Mouse (Mus musculus) adrenal gland (tissue): ENCODE data around the gene Kcnn1.

Source experiments
- intact Hi-C: fragments of 180-260 bp; cut with DNase I; formaldehyde crosslinking; loops from one replicate; pipeline ENCODE4 v1.15.1; 2025

Kcnn1 gene

DNA sequence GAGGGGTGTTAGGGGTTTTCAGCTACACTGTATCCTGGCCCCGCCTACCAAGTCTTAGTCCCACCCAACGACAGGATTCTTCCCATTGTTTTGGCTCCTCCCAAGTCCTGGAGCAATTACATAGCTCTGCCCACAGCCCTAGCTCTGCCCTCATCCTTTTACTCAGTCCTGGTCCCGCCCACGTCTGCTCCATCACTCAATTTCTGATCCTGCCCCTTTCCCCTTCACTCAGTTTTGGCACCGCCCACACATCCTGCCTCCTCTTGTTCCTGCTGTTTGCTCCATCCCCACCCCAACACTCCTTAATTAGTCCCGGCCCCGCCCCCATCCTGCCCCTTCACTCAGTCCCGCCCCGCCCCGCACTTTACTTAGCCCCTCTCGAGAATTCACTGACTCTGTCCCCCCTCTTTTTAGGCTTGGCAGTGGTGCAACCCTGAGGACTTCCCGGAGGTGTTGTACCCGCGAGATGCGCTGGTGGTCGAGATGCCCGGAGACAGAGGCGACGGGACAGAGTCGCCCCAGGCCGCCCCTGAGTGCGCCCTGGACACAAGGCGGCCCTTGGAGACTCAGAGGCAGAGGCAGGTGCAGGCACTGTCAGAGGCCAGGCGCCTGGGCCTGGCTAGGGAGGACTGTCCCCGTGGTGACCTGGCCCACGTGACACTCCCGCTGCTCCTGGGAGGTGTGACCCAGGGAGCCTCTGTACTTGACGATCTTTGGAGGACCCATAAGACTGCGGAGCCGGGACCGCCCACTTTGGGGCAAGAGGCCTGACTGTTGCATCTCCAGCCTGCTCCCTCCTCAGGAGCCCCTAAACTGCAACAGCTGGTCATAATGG lies 42.7 kb downstream of the Kcnn1 start:
- intact Hi-C loops, result loop anchor here (2.0 kb wide), 1 partner anchor 20 kb away; no protein-coding TSS in a partner anchor

DNA sequence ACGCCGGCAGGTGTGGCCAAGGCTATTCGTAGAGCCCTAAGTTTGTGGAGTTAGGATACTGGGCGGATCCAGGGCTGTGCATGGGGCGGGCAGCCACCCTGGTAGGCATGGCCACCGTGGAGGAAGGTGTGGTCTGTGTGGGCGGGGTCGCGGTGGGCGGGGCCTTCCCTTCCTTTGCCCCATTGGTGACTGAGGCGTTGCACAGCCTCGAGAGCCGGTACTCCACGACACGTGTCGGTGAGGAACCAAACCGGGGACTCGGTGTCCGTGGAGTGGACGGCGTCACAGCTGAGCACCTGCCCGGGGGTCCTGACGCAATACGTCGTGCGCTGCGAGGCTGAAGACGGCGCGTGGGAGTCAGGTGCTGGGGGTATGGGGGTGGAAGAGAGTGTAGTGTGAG lies 46.4 kb downstream of the Kcnn1 start:
- intact Hi-C loops, result no loop called here

DNA sequence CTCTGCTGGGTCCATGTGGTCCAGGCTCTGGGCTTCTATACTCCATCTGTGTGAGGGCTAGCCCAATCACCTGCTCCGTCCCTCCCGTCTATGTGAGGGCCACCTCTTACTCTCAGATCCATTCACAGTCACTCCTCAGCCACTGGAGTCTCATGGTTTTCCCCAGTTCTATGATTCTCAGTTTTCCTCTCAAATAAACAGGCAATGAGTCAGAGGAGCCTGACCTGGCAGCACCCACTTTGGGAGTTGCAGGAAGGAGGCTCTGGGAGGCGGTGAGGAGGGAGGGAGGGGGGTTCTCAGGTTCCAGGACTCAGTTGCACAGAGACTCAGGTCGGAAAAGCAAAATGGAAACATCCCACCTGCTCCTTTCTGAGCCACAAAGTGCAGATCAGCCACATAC lies 50.2 kb downstream of the Kcnn1 start:
- intact Hi-C loops, result no loop called here

DNA sequence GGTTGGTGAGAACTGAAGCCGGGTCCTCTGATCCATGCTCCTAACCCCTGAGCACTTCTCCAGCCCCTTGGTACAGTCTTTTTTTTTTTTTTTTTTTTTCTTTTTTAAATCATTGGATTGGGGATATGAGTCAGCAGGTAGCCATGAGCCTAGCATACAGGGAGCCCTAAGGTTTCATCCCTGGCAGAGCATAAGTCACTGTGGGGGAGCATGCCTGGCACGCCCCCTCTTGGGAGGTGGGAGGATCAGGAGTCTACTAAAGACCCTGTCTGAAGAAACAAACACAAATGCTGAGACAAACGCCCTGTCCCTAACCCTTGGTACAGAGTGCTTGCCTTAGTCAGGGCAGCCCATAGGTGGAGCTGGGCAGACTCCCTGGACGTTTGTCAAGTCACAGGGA lies 51.0 kb downstream of the Kcnn1 start:
- intact Hi-C loops, result no loop called here

DNA sequence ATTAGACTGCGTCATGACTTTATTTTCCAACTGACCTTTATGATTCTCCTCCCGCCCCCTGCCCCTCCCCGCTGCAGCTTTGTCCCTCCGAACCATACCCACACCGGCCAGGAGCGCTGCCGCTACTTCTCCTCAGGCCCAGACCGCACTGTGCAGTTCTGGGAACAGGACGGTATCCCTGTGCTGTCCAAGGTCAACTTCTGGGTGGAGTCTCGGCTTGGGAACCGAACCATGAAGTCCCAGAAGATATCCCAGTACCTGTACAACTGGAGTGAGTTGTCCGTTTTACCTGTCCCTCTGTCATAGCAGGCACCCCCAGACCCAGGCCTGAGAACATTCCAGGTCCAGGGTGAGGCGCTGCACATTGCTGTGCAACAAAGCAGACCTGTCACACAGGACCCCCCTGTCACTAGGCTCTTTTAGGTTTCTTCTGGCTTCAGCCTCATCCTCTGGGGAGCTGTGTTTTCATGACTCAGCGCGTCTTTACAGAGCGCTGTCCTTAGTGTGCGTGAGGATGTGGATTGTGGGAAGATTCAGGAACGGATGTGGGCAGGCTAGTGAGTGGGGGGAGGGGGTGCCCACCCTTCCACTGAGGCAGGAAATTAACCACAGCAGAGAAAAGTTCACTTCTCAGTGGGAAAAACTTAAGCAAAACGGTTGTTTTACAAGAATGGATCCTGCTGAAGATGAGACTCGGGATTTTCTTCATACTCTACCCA lies 51.9 kb downstream of the Kcnn1 start:
- intact Hi-C loops, result no loop called here

DNA sequence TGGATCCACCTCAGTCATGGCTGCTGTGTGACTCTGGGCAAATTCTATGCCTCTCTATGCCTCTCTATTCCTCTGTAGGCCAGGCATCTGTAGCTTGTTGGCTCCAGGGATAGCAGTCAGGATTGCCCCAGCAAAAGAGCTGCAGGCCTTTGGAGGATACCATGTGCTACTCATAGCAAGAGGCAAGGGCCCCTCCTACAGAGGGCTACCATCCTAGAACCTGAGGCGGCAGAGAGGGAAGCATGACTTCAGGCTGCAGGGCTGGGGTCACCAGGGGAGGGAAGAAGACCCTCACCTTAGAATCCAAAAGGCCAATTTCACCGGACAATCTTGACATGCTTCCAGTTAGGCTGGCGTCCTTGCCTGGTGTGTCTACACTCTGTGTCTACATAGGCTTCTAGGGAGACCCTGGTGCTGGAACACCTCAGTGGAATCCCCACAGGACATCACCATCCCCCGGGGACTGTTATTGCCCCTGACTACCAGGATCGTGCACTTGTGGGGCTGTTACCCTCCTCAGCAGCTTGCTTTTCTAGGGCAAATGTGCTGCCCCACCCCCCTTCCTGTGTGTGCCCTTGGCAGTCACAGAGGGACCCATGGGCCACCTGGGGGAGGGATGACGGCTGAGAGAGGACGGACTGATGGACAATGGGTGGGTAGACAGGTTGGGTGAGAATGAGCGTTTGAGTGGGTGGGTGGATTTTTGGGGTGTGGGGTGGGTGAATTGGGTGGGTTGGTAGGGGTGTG lies 53.9 kb downstream of the Kcnn1 start:
- intact Hi-C loops, result no loop called here

DNA sequence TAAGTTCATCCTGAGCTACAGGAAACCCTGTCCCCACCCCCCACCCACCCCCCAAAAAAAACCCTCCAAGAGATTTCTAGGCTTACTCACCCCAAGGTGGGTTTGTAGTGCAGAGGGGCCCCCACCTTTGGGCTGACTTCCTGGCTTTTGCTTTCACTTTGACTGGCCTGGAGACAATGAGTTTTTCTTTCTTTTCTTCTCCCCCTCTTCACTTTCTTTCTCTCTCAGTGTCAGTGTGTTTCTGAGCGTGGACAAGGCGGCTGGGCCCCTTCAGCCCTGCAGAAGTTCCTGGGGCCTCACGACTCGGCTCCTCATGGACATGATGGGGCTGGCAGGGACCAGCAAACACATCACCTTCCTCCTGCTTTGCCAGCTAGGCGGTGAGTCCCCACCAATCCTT lies 54.8 kb downstream of the Kcnn1 start, which contains the start of gene Il12rb1:
TSS of gene Il12rb1 (plus strand) at position 211 of the 400 bp plus-strand sequence.
- intact Hi-C loops, result no loop called here

DNA sequence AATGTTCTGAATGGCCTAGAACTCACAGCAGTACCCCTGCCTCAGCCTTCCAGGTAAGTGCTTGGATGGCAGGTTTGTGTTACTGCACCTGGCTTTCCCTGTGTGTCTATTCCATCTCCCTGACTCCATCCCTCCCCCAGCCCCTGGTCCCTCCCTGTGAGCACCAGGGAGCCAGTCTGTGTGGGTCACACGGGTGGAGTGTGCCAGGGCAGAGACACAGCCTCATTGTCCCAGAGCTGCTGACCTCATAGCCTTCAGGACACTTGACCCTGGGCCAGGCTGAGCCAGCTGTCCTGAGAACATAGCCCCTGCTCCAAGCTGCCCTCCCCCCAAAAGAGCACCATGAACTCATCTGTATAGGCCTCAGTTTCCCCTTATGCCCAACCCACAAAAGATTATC lies 55.8 kb downstream of the Kcnn1 start:
- intact Hi-C loops, result no loop called here

DNA sequence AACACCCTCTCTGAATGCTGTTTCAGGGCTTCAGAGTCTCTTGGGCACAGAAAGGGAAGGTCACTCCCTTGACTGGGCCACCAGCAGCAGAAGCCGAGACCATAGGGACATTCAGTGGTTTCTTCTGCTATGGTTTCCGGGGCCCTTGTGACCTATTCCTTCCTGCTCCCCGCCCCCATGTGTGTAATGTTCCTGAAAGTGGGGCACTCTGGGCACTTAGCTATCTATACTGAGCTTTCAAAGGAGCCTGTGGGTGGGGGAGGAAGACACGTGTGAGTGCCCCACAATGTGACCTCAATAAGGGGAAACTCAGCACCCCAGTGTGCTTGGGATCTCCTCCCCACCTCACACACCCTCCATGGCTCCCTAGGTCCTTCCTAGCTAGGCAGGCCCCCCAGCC lies 56.5 kb downstream of the Kcnn1 start:
- intact Hi-C loops, result no loop called here

DNA sequence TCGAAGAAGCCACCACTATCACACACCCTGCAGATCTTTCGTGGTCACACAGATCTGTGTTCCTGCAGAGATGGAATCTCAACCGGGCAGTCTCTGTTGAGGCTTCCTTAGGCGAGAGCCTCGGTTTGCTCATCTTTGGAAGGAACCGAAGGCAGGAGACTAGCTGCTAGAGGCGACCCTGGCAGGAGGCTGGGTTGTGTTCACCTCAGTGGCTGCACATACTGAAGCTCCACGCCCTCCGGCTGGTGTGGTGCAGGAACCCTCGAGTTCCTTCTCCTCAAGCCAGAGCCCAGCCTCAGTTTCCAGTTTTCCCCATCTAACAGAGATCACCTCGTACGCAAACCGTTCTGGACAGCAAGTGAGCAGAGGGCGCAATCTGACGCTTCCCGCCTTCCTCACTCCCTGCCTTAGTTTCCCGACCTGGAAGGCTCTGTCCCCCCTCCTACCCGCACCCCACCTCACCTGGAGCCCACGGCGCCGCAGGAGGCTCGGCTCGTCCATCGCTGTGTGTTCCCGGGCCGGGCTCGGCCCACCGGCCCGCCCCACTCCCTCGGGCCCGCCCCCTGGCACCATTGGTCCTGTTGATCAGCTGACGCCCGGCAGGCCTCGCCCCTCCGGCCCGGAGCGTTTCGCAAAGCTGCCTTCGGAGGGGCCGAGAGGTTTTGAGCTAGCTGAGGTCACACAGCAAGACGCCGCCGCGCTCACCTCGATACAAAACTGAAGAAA lies 58.4 kb downstream of the Kcnn1 start, which contains the start of gene Mast3:
TSS of gene Mast3 (minus strand) at position 574 of the 726 bp plus-strand sequence.
- intact Hi-C loops, result no loop called here

DNA sequence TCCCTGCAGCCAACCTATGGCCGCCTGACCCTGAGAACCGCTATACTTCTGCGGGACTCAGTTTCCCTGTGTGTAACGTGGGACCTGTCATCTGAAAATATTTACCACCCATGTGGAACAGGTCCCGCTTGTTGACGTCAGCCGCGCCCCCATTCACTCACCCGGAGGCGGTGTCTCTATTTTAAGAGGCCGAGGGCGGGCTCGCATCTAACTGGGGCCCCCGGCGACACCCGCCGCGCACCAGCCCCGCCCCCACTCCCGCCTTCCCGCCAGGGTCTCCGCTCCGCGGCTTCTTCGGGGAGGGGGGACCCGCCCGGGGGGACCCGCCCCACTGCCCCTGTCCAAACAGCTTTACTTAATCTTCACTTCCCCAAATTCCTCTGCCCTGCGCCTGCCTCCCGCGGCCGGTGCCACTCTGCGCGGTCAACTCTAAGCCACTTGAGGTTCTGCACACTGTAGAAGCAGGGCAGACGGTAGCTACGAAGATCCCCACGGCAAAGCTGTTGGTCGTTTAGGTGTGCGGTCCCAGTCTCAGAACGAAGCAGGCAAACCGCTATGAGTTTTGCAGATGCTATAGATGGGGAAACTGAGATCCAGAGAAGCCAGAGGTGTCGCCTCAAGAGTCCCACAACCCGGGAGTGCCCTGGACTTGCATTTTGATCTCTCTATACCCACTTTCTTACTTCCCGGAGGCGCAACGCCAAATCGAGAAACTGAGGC lies 59.1 kb downstream of the Kcnn1 start:
- intact Hi-C loops, result no loop called here

DNA sequence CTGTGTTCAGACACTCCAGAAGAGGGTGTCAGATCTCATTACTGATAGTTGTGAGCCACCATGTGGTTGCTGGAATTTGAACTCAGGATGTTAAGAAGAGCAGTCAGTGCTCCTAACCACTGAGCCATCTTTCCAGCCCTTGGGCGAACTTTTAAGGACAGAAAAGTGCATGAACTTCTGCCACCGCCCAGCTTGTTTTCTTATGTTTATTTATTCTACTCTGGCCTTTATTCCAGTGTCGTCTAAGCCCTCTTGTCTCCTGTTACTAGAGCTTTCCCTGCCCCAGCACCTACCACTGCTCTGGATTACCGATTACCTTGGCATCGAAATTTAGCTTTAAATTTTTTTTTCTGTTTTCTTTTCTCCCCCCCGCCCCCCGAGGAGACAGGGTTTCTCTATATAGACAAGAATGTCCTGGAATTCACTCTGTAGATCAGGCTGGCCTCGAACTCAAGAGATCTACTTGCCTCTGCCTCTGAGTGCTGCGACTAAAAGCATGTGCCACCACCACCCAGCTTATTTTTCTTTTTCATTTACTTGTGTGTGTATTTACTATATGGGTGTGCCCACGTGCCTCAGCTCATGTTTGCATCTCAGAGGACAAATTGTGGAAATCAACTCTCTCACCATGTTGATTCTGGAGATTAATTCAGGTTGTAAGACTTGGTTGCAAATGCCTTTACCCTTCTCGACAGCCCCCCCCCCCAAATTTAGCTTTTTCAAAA lies 60.1 kb downstream of the Kcnn1 start:
- intact Hi-C loops, result no loop called here

DNA sequence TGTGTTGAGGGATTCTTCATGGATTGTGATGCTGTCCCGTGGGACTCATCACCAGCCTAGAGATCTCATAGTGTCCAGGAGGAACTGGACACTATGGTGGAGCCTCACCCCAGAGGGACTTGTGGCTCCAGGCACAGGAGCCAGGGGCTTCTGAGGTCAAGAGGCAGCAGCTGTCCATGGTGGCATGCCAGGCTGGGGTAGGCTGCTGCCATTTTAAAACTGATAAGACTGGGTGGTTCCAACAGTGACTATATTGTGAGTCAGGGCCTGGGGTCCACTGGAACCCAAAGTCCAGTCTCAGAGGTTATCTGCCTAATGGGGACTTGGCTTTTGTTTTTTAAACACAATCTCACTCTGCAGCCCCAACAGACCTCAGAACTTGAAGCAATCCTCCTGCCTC lies 61.2 kb downstream of the Kcnn1 start:
- intact Hi-C loops, result no loop called here

DNA sequence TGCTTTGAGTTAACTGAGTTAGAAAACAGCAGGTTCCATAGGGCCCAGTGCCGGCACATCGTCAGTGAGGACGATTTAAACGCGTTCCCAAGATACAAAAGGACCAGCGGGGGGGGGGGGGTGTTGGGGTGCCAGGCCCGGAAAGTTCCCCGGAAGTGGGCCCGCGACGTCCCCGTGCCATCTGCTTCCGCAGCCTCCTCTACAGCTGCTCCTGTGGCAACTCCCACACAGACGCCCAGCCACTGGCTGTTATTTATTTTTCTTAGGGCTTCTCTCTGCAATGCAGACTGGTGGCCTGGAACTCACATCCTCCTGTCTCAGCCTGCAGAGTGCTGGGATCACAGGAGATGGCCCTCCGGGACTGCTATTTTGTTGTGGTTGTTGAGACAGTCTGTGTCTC lies 61.9 kb downstream of the Kcnn1 start:
- intact Hi-C loops, result no loop called here

DNA sequence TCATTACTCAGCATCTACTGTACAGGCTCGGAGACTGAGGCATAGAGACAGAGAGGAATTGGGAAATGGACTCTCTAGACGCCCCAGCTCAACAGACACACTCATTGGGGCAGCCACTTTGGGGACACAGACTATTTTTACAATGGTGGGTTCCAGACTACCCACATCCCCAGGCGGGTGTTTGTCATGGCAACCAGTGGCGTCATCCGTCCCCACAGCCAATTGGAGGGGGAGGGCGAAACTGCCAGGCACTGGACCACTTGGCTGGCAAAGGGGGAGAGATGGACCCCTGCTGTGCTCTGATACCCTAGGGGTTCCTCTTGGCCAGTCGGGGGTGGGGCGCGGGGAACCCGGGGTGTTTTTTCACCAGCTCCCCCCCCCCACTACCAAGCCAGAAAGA lies 62.4 kb downstream of the Kcnn1 start:
- intact Hi-C loops, result no loop called here

DNA sequence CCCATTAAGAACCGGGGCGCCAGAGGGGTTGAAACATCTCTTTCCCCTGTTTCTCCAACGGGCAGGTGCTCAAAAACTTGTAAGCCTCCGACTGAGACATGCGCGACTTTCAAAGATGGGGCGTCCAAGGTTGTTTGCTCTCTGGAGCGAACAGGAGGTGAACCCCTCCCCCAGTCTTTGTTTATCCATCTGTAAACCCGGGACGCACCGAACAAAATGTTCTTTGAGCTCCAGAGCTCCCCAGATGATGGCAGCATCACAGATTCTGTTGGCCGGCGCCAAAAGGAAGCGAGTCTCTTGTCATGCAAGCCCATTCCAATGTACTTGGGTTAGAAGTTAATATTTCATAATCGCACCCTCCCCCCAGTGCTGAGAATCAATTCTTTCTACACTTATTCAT lies 64.8 kb downstream of the Kcnn1 start:
- intact Hi-C loops, result no loop called here

DNA sequence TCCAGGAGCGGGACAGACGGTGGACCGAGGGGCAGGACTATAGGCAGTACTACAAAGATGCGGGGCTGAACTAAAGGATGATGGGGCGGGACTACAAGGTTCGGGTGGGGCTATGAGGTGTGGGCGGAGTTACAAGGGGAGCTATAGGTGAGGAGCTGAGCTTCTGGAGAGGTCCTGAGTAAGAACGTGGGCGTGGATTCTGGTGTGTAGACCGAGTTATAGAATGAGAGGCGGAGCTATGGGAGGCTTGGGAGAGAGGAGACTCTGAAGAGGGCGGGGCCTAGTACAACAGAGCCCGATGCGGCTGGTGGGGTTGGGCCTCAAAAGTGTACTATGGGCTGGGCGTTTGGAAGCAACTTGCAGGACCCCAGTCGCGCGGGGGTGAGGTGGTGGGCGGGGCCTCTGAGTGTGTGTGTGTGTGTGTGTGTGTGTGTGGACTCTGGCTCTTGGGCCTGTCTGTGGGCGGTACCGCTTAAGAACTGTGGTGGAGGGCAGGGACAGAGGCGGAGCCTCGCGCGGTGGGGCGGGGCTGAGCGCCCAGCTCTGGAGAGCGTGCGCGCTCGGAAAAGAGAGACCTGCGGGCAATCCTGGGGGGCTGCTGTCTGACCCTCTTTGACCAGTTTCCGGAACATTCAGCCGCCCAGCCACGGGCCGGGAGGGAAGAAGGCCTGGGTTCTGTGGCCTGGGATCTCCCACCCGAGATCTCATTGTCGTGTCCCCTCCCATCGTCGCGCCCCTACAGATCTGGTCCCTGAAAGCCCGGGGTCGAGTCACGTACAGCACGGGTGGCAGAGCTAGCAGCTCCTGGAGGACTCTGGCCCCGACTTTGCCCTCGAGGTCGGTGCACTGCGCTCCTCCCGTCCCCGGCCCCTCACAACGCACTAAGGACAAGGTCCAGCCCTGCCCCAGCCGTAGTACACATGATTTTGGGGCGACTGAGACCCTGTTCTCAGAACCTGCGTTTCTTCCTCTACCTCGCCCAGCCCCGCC lies 65.7 kb downstream of the Kcnn1 start:
- intact Hi-C loops, result no loop called here

DNA sequence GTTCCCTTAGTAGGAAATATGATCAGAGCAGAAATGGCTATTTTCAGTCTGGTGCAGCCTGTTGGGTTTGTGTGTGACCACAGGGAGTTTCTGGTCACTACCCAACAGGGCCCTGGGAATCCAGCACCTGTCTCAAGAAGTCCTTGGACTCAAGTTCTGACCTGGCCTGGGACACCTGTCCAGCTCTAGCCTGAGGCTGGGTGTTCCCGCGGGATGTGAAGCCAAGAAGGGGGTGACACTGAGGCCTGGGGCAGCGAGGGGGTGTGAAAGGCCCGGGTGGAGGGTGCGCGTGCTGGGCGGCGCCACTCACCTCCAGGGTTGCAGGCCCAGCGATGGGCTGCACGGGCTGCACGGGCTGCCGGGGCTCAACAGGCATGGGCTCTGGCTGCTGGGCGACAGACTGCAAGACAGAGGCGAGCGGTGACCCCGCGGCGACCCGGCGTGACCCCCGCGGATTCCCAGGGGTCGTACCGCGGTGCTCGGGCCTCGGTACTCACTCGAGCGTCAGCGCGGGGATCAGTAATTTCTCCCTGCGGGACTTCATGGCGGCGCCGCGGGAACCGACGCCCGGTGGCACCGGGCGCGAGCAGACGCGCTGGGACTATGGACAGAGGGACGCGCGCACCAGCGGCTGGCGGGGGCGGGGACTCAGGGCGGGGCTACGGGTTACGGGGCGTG lies 66.5 kb downstream of the Kcnn1 start:
- intact Hi-C loops, result no loop called here
